Mouse (Mus musculus): ENCODE measurements around the gene Tenm3. TPM values are rescaled to one million over a fixed set of nuclear protein-coding genes. Genes with fewer than 3 reads are reported as not detected.

The Tenm3 gene
- total RNA-seq, 2 experiments from 2014 or later, result 78.0 to 80.1 TPM

DNA sequence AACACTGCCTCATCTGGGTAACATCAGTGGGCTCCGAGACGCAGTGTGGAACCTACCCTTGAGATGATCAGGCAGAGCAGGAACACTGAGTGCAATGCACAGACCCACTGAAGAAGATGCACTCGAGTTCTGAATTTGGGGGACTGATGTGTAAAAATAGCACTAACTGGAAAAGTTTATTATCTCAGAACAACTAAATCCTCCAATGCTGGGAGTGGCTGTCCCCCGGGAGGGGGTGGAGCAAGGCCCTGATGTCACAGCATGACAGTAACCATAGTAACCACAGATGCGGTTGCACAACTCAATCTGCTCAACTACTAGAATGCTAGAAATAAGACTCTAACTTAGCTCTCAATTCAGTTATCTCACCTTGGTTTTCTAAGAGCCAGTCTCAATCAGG is 351.3 kb downstream of the Tenm3 start:
- H3K4me3 ChIP-seq, result no peak overlapping the region
- peak in 1 of 2 experiments; percentile 24 for DNase-seq (ENCODE audit: low spot score in 2 of 2)
- H3K27ac ChIP-seq, result no peak overlapping the region
- no peak for TF ChIP-seq CTCF (conservative IDR thresholded peaks at IDR 0.05)

DNA sequence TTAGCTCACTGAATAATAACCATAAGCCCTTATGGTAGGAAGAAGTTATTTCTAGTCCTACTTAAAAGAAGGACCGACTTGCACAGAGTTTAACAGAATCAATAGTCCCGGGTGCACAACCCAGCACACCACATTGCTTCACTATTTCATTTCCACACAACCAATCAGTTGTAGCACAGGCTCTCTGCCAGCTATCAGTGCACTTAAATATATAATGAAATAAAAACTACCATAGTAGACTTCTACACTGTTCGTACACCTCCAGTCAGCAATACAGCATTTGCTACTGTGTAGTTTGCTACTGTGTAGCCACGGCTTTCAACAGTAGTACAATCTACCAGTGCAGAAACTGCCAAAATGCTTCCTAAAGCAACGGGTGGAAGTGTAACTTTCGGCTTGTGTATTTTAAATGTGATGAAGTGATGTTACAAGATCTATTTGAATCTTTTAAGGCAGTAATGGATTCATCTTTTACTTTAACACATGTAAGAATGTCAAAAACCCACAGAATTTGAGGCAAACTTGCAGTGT is 353.1 kb downstream of the Tenm3 start:
- DNase-seq (ENCODE audit: low spot score in 2 of 2), result no peak
- TF ChIP-seq CTCF (conservative IDR thresholded peaks at IDR 0.05), result no peak
- Histone ChIP-seq H3K27ac (no peak overlapping the region), H3K4me3 (no peak overlapping the region)

DNA sequence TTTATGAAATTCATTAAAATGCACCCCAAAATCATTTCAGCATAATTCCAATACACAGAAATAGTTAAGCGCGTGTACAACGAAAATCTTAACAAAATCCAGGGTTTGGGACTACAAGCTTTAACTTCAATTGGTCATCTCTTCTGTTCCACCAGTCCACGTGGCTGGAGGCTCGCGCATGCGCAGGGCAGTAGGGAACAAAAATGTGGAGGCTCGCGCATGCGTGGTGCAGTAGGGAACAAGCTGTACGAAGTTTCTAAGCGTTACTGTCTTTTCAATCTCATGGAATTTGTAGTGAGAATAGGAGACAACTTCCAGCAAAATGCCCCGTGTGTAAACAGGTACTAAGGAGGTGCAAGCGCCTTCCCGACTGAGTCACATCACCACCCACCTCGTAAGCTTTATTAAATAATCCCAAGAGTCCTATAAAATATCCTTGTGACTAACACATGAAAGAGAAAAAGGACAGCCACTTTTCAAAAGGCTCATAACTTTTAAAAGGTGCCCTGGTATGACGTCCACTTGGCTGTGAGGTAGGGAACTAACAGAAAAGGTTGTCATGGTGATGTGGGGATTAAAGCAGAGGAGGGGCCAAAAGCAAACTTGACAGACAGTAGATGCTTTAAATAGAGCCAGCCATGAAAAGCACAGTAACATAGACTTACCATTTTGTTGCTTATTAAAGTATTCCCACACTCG is 353.7 kb downstream of the Tenm3 start:
- no peak for DNase-seq (ENCODE audit: low spot score in 2 of 2)
- Histone ChIP-seq H3K4me3 (no peak overlapping the region; the same call in 1 of the 2 replicates), H3K27ac (no peak overlapping the region)
- no peak for TF ChIP-seq CTCF (conservative IDR thresholded peaks at IDR 0.05)

DNA sequence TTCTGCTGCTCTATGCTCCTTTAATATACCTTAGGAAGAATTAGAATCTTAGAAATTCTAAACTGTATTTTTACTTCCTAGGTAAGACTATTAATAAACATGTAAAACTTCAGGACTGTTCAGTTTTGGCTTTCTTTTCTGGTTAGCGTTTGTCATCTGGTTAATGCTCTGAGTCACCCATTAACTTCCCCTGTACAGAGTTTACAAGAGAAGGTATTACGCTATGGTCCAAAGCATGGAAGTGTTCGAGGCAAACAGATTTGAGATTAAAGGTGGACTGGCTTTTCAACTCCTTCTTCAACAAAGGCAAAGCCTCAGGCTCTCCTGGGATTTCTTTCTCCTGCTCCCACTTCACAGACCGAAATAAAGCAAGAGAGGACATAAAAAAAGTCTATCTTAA is 354.3 kb downstream of the Tenm3 start:
- no peak overlapping the region for H3K4me3 ChIP-seq
- no peak for DNase-seq (ENCODE audit: low spot score in 2 of 2)
- no peak overlapping the region for H3K27ac ChIP-seq
- no peak for TF ChIP-seq CTCF (conservative IDR thresholded peaks at IDR 0.05)

DNA sequence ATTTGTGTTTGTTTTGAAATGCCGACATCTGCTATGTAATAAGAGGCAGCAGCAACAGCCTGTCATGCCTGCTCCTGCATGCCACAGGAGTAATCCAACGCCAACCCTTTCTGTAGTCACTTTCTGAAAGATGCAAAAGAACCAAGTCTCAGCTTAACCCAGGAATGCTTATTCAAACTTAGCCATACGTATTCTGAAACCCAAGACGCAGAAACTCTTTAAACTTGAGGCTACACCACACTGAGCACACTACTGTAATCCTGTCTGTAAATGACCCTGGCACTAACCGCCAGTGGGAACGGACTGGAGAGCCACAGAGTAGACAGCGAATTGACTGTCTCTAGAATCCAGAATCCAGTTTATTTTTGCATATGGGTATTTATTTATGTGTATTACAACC is 354.9 kb downstream of the Tenm3 start:
- Histone ChIP-seq H3K27ac (no peak overlapping the region), H3K4me3 (no peak overlapping the region)
- no peak for DNase-seq (ENCODE audit: low spot score in 2 of 2)
- no peak for TF ChIP-seq CTCF (conservative IDR thresholded peaks at IDR 0.05)

DNA sequence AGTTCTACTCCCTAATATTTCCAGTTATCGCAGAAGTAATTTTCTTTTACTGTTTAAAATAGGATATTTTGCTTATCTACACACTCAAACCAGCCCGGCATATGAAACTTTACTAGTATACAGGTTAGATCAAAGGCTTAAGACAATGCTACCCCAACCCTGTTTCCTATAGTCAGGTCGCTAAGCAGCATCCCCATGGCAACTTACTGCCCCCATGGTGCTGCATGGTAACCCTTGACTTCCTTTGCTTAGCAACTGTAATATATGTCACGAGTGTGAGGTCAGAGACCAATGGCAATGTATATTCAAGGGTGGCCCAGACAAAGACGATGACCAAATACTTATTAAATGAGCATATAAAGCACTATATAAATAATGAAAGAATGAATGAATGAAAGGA is 359.6 kb downstream of the Tenm3 start:
- no peak for TF ChIP-seq CTCF (conservative IDR thresholded peaks at IDR 0.05)
- DNase-seq (ENCODE audit: low spot score in 2 of 2), result no peak
- no peak overlapping the region for H3K27ac ChIP-seq
- no peak overlapping the region for H3K4me3 ChIP-seq

DNA sequence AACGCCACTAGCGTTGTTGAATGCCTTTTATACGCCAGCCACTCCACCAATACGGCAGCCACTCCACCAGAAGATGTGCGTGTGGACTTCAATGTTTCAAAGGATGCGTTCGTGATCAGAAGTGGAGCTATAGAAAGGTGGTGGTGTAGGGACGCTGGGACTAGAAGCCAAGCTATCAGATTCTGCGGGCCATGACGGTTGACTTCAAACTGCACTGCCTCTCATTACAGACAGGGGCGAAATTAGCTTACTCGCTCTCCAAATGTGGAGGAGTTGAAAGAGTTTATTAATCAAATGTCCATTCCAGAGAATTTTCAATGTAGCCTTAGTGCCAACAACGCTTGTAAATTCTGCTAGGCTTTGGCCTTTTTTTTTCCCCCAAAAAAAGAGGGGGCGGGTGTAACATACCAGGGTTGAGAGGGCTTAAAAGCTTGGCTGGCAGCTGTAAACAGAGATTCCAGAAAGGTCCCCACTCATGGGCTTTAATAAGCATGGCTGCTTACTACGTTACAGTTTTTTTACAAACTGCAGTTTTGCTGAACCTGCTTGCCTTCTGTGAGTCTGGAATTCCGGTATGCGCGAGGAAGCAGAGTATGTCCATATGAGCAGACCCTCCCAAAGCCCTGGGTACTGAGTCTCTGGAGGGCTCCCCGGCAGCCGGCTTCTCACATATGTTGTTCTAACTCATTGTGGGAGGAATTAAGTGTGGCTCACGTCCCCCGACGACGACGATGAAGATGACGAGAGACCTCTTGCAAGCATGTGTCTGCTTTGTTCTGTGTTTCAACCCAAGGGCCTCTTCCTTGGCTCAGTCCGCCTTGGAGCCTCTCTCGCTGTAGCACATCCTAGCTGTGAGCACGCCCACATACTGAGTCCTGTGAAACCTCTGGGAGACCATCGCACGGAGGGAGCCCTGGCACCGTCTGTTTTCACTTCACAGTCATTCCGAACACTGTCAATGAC is 361.8 kb downstream of the Tenm3 start:
- peak; percentile 43 for TF ChIP-seq CTCF (conservative IDR thresholded peaks at IDR 0.05)
- Histone ChIP-seq H3K4me3 (0 out of 2 replicates have a peak overlapping the region, but pooled peaks have one; percentile 9), H3K27ac (no peak overlapping the region)
- DNase-seq (ENCODE audit: low spot score in 2 of 2), result no peak

DNA sequence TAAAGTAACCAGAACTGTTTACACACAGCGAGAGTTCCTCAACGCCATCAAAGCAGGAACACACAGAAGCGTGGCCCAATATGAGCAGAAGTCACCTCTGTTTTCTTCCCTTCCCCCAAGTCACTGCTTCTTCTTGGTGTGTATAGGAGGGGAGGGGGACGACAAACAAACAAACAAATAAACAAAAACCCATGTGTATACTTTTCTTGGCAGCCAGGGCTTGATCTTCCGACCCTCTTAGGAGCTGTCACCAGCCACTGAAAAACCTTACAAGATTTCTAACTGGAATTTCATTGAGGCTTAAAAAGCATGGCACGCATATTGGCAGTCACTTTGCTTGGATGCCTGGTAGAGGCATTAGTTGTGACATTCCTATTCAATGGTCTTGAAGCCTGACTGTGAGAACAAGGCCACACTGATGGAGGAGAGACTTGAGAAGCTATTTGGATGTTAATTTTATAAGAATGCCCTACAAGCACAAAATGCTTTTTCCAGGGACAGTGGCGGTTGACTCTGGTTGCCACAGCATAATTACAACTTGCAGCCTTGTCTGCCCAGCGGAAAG is 366.3 kb downstream of the Tenm3 start:
- no peak overlapping the region for H3K4me3 ChIP-seq
- DNase-seq (ENCODE audit: low spot score in 2 of 2), result no peak
- H3K27ac ChIP-seq, result no peak overlapping the region
- no peak for TF ChIP-seq CTCF (conservative IDR thresholded peaks at IDR 0.05)

DNA sequence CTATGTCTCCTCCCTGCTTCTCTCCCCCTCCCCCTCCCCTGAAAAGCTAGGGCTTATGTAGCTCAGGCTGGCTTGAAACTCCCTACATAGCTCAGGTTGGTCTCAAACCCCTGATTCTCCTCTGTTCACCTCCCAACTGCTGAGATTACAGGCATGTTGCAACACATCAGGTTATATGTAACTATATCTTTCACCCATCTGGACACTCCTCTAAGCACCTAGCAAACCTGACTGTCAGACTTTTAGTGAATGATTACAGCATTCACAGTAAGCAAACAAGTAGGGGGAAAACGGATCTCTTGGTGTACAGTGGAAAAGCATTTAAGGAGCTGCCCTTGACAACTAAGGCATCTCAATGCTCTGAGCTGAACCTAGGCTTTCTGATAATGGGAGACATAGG is 366.9 kb downstream of the Tenm3 start:
- no peak for DNase-seq (ENCODE audit: low spot score in 2 of 2)
- no peak overlapping the region for H3K4me3 ChIP-seq
- TF ChIP-seq CTCF (conservative IDR thresholded peaks at IDR 0.05), result no peak
- no peak overlapping the region for H3K27ac ChIP-seq

DNA sequence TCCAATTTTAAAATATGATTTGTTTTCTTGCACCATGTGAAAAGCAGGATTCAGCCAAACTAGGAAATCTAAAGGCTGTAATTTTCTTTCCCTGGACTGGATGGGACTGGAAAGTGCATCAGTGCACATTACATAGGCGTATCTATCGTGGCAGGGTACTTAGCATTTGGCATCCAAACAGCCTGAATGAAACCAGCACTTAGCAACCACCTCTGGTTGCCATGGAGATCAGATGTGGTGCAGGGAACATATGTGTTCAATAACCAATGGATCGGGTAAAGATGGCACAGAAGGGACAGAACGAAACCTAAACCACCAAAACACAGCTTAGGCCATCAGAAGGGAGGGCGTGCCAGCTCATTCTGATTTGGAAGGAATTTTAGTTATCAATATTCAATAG is 376.1 kb downstream of the Tenm3 start:
- DNase-seq (ENCODE audit: low spot score in 2 of 2), result no peak
- Histone ChIP-seq H3K27ac (no peak overlapping the region), H3K4me3 (no peak overlapping the region)
- no peak for TF ChIP-seq CTCF (conservative IDR thresholded peaks at IDR 0.05)

DNA sequence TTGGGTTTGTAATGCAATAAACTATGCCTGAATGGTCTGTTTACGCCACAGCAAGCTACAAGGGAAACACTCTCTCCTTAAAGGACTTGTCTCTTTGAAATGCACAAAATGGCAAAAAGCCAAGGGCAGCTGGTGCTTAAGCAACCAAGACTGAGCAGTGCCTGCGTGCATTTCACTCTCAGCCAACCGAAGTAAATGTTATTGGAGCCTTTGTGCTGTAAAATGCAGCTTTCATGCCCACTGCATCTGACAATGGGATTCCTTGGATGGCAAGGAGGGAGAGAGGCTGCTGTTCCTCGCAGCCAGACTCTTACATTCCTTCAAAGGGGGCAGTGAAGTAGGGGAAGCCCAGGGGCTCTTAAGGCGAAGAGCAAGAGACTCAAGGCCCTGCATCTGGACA is 385.4 kb downstream of the Tenm3 start:
- peak; percentile 41 to 60 for DNase-seq (ENCODE audit: low spot score in 2 of 2)
- no peak for TF ChIP-seq CTCF (conservative IDR thresholded peaks at IDR 0.05)
- Histone ChIP-seq H3K4me3 (no peak overlapping the region), H3K27ac (peak overlapping the region; percentile 39; the same call in 1 of the 2 replicates)

DNA sequence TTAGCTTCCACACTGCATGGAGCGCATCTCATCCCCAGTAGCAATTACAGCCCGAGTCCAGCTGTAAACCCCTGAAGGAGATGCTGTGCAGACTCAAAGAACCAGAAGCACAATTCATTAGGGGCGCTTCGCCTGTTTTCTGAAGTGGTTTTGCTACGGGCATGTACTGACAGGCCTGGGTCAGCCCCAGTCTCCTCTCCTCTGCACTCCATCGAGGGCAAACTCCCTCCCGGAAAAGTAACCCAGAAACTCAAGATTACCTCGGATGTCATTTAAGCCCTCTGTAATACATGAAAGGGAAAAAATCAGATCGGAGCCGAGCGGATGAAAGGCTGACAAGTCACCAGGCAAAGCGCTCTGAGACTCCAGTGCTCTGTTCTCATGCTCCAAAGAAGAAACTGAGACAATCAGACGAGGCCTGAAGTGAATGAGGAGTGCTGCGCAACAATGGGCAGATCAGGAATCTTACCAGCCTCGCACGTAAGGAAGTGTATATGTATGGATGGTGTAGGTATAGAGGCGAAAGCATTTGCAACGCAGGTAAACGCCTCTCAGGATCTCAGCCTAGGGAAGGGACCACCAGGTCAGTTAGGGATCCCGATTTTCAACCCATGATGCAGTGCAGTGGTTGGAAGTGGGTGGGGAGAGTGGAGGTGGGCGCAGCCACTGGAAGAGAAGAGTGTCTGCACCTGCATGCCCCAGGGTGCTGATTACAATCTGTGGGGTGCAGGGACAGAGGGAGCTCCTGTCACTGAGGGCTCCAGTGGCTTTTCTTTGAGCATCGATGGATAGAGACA is 387.2 kb downstream of the Tenm3 start:
- no peak for TF ChIP-seq CTCF (conservative IDR thresholded peaks at IDR 0.05)
- Histone ChIP-seq H3K4me3 (no peak overlapping the region), H3K27ac (no peak overlapping the region)
- no peak for DNase-seq (ENCODE audit: low spot score in 2 of 2)
